Mouse (Mus musculus): ENCODE results near the gene Scn3b.

- TF ChIP-seq CTCF (conservative IDR thresholded peaks at IDR 0.05; ENCODE audit: low read length) (no peak), POU5F1 (IDR thresholded peaks at IDR 0.05; ENCODE audit: borderline replicate concordance, low read length) (no peak), NANOG (IDR thresholded peaks at IDR 0.05; ENCODE audit: borderline replicate concordance, low read length) (no peak)
These were observed 23.6 kb upstream of the Scn3b start for GRCm38 (mm10) chr9:40245466-40245865.

All from E14TG2a.4 (cell line).